Mouse (Mus musculus): ENCODE measurements around the gene Cend1.

DNA sequence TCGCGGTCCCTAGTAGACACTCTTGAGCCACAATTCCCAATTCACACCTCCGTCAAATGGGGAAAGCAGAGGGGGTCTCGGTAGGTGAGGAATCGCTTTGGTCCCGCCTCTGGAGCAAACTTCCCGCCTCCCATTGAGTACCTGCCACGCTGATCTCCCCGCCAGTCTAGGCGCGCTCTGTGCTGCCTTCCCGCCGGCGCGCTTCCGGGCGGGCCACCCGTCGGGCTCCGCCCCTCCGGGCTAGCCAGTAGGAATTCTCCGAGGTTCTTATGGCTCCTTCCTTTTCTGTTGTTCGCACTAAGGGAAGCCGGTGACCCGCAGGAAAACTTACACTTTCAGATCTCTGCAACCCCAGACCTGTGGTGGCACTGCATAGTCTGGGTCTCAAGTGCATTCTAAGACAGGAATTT is 14.5 kb upstream of the Cend1 start, which contains the start of gene Pidd1:
- TF ChIP-seq GATA1 (IDR thresholded peaks at IDR 0.05; ENCODE audit: low read length) (no peak), TAL1 (IDR thresholded peaks at IDR 0.05; ENCODE audit: low read length) (no peak)
